Mouse (Mus musculus) heart, embryonic 10.5 days (tissue): ENCODE measurements around the gene Plekho1. TPM values are rescaled to one million over a fixed set of nuclear protein-coding genes. Genes with fewer than 3 reads are reported as not detected.

Source experiments
- DNase-seq: peaks from one replicate; pipeline ENCODE4 v3.0.0-alpha.2; 2017; ENCODE audit warnings: low spot score
- H3K27ac ChIP-seq: fragments of 300-500 bp; sonication (generic); 2 replicates; pipeline ENCODE4 v1.5.1; 2016; ENCODE audit warnings: mild to moderate bottlenecking
- H3K27me3 ChIP-seq: fragments of 300-500 bp; sonication (generic); 2 replicates; pipeline ENCODE4 v1.6.1; 2016; ENCODE audit warnings: mild to moderate bottlenecking; ENCODE audit not compliant: poor library complexity, insufficient read depth, severe bottlenecking
- H3K36me3 ChIP-seq: fragments of 300-500 bp; sonication (generic); 2 replicates; pipeline ENCODE4 v1.6.1; 2016; ENCODE audit warnings: mild to moderate bottlenecking, moderate library complexity
- H3K4me1 ChIP-seq: fragments of 300-500 bp; sonication (generic); 2 replicates; pipeline ENCODE4 v1.6.1; 2016; ENCODE audit warnings: mild to moderate bottlenecking
- H3K4me3 ChIP-seq: fragments of 300-500 bp; sonication (generic); 2 replicates; pipeline ENCODE4 v1.5.1; 2016; ENCODE audit warnings: mild to moderate bottlenecking, moderate library complexity
- H3K9me3 ChIP-seq: fragments of 300-500 bp; sonication (generic); 2 replicates; pipeline ENCODE4 v1.6.1; 2016; ENCODE audit warnings: mild to moderate bottlenecking, moderate library complexity
- WGBS: fragments of 180-500 bp; shearing (Covaris S2); methylation state at CpG from one replicate; pipeline ENCODE4 v1.1.7; 2016; 5-methylcytosine and 5-hydroxymethylcytosine counted together
- polyA plus RNA-seq: library from polyadenylated mRNA; unstranded; fragments of >200 nt; fragmentation: Nextera tagmentation; extraction: Ambion mirVana; gene quantifications from 2 replicates; pipeline ENCODE4 v1.2.1, GENCODE M21; 2016

The Plekho1 gene
- polyA plus RNA-seq, 1 experiment from 2014 or later = 88.2 TPM

- H3K27ac ChIP-seq = peak overlapping the region; percentile 78
- H3K4me1 ChIP-seq = peaks cover 39% of the 10 kb centered on the region
- H3K4me3 ChIP-seq = no peak overlapping the region
- no peaks in the 10 kb centered on the region for H3K36me3 ChIP-seq
- 79% methylated on average over 14 of the region's 14 CpGs for WGBS
- DNase-seq = no peak
- H3K27me3 ChIP-seq = no peaks in the 10 kb centered on the region
- no peaks in the 10 kb centered on the region for H3K9me3 ChIP-seq
These were observed 4.4 kb upstream of the Plekho1 start for GRCm38 (mm10) chr3:96000080-96000632.

- no peaks in the 10 kb centered on the region for H3K27me3 ChIP-seq
- no peaks in the 10 kb centered on the region for H3K9me3 ChIP-seq
- WGBS = 79% methylated on average over 12 of the region's 12 CpGs
- no peak overlapping the region for H3K4me3 ChIP-seq
- DNase-seq = no peak
- no peaks in the 10 kb centered on the region for H3K36me3 ChIP-seq
- peak overlapping the region; percentile 78 for H3K27ac ChIP-seq
- peaks cover 39% of the 10 kb centered on the region for H3K4me1 ChIP-seq
These were observed 3.7 kb upstream of the Plekho1 start for GRCm38 (mm10) chr3:95999308-96000079.

DNA sequence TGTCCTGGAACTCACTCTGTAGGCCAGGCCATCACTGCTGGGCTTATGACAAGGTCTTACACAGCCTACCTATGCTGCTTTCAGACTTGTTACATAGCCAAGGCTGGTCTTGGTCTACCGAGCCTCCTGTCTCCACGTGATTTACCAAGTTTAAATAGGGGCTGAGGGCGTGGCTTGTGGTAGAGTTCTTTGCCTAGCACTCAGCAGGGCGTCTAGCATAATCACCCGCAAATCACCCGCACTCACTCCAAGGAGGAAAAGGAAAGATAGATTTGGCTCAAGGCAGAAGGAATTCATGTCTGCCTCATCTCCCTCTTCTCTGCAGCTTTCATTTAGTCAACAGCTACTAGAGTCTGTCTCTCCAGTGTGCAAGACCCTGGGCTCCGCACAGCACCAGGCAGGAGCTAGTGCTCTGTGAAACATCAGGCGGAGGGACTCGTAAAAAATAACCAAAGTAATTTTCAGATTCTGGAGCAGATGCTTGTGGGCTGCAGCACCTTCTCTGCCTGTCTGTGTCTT lies 1.5 kb upstream of the Plekho1 start:
- Histone ChIP-seq H3K36me3 (peaks cover 11% of the 10 kb centered on the region), H3K4me3 (peak overlapping the region; percentile 87), H3K9me3 (no peaks in the 10 kb centered on the region), H3K27me3 (no peaks in the 10 kb centered on the region), H3K4me1 (peaks cover 60% of the 10 kb centered on the region), H3K27ac (peak overlapping the region; percentile 99)
- no peak for DNase-seq
- 17% methylated on average over 9 of the region's 9 CpGs for WGBS

DNA sequence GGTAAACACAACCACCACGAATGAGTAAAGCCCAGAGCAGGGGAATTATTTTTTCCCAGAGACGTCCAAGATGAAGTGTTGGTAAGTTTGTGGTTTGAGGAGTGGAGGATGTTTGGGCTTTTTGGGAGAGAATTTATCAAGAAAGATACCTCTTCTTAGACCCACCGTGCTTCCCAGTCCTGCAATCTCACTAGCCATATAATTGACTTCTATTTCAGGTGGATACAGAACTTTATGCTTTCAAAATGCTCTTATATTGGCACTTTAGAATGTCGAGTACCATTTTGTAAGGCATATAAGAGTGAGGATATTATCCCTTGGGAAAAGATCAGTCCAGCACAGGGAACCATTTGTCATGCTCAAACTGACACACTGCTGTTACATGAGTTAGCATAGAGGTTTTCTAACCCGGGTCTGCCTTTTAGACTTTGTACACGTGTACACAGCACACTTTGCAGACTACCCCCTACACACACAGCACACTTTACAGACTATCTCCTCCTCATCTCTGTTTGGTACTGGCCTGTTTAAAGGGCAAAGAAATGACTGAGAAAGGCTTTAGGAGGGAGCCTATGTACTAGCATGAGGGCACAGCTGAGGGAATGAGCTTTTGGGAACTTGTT lies 761 bp upstream of the Plekho1 start:
- peak overlapping the region; percentile 87 for H3K4me3 ChIP-seq
- H3K36me3 ChIP-seq = peaks cover 18% of the 10 kb centered on the region
- no peak for DNase-seq
- WGBS = 10% methylated on average over 6 of the region's 6 CpGs
- H3K9me3 ChIP-seq = no peaks in the 10 kb centered on the region
- H3K27me3 ChIP-seq = no peaks in the 10 kb centered on the region
- H3K27ac ChIP-seq = peak overlapping the region; percentile 99
- H3K4me1 ChIP-seq = peaks cover 66% of the 10 kb centered on the region

DNA sequence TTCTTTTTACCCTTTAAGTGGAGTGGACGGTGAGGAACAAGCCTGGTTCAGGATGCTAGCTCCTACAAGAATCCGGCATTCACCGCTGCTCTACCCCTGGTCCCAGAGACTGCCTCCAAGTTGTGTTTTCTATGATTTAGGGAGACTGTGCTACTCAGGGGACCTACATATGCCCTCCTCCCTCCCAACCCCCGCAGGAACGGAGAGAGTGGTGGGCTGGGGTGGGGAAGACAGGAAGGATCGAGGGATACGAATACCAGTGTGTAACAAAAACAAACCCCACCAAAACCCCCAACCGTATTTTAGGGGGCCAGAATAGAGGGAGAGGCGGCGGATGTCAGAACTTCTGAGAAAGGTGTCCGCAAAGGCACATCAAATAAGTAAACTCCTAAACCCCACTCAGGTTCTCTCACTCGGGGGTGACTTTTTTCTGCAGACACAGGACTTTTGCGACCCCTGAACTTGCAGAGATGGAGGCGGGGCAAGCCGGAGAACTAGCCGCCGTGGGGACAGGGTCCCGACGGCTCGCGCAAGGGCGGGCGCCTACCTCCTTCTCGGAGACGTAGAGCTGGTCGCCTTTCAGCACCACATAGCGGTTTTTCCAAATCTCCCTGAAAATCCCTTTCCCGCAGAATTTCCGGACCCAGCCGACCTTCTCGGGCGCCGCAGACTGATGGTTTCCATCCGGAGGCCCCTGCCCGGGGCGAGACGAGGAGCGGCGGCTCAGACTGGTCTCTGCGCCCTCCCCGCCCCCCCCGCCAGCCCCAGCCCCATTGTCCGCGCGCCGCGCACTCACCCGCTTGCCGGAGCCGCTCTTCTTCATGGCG lies 613 bp downstream of the Plekho1 start:
- peaks cover 32% of the 10 kb centered on the region for H3K36me3 ChIP-seq
- WGBS = 1% methylated on average over 51 of the region's 51 CpGs
- H3K27ac ChIP-seq = peak overlapping the region; percentile 99
- no peaks in the 10 kb centered on the region for H3K27me3 ChIP-seq
- H3K9me3 ChIP-seq = no peaks in the 10 kb centered on the region
- DNase-seq = no peak
- H3K4me1 ChIP-seq = peaks cover 67% of the 10 kb centered on the region
- H3K4me3 ChIP-seq = peak overlapping the region; percentile 87

DNA sequence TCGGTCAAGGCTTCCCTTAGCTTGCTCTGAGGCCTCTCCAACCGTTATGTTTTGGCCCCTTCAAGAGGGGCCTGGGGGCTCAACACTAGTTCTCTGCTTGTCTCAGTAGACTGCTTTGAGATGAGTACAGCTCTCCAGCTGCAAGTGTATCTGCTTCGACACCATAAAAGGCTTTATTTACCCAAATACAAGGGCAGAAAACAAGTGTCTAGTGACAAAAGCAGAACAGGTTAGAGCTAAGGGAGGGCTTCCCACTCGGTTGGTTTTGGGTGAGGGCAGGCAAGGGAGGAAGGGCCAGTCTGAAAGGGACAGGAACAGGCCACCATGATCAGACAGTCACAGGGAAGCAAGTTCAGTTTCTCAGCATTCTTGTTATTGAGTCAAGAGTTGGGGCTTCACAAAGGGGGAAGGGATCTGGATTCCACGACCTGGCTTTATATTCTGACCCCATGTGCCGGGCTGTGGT lies 1.4 kb downstream of the Plekho1 start:
- peaks cover 64% of the 10 kb centered on the region for H3K4me1 ChIP-seq
- H3K27ac ChIP-seq = peak overlapping the region; percentile 99
- 9% methylated on average over 6 of the region's 6 CpGs for WGBS
- no peaks in the 10 kb centered on the region for H3K27me3 ChIP-seq
- H3K36me3 ChIP-seq = peaks cover 40% of the 10 kb centered on the region
- H3K9me3 ChIP-seq = no peaks in the 10 kb centered on the region
- no peak for DNase-seq
- H3K4me3 ChIP-seq = peak overlapping the region; percentile 87

DNA sequence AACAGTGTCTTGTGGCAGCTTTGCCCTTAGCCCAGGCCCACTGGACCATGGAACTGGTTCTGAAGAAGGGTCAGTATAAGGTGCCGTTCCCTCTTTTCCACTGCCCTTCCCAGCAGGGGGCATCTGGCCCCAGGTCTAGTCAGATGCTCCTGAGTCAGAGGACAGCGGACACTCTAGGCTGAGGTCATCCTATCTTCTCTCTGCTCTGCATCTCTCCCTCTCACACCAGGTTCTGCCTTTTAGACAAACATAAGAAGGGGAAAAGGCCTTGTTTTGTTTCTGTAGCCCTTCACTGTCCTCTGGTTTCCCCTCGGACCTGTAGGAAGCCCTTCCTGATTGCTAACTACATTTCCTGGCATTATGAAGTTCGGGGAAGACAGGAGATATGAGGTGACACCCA lies 1.9 kb downstream of the Plekho1 start:
- H3K4me1 ChIP-seq = peaks cover 68% of the 10 kb centered on the region
- H3K9me3 ChIP-seq = no peaks in the 10 kb centered on the region
- DNase-seq = no peak
- peak overlapping the region; percentile 87 for H3K4me3 ChIP-seq
- peak overlapping the region; percentile 99 for H3K27ac ChIP-seq
- H3K27me3 ChIP-seq = no peaks in the 10 kb centered on the region
- H3K36me3 ChIP-seq = peaks cover 45% of the 10 kb centered on the region
- 11% methylated on average over 4 of the region's 4 CpGs for WGBS

GRCm38 (mm10) chr3:95992990-95993603 lies 2.7 kb downstream of the Plekho1 start:
- DNase-seq = no peak

DNA sequence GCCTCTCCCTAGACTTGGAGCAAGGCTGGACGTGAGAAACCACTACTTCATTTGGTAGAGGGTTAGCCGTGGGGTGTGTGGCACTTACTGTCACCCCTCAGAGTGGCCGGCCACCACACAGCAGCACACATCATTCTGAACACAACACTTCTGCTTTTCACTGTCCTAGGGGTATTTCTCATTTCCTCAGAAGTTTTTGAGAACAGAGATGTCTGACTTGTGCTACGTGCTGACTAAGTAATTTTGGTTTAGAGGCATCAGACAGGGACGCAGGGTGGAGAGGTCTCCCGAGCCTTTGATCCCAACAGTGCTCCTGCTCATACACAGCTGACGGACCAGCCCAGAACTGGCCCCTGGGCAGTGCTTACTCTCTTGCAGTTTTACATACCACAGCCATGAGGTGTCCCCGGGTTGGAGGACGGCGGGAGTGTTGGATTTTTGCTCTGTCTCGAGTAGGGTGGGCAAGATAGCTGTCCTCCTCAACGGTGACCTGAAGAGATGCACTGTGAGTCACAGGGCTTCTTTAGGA lies 5.3 kb downstream of the Plekho1 start:
- no peak for DNase-seq
- Histone ChIP-seq H3K27ac (peak overlapping the region; percentile 63), H3K36me3 (peaks cover 62% of the 10 kb centered on the region), H3K4me3 (no peak overlapping the region), H3K9me3 (no peaks in the 10 kb centered on the region), H3K27me3 (no peaks in the 10 kb centered on the region), H3K4me1 (peaks cover 81% of the 10 kb centered on the region)
- WGBS = 79% methylated on average over 12 of the region's 12 CpGs

More at GRCm38 (mm10) chr3:95992990-95993603, 2.7 kb downstream of the Plekho1 start:
- Histone ChIP-seq H3K27ac (peak overlapping the region; percentile 99), H3K27me3 (no peaks in the 10 kb centered on the region), H3K36me3 (peaks cover 53% of the 10 kb centered on the region), H3K9me3 (no peaks in the 10 kb centered on the region), H3K4me1 (peaks cover 73% of the 10 kb centered on the region), H3K4me3 (peak overlapping the region; percentile 87)
- 18% methylated on average over 5 of the region's 5 CpGs for WGBS

DNA sequence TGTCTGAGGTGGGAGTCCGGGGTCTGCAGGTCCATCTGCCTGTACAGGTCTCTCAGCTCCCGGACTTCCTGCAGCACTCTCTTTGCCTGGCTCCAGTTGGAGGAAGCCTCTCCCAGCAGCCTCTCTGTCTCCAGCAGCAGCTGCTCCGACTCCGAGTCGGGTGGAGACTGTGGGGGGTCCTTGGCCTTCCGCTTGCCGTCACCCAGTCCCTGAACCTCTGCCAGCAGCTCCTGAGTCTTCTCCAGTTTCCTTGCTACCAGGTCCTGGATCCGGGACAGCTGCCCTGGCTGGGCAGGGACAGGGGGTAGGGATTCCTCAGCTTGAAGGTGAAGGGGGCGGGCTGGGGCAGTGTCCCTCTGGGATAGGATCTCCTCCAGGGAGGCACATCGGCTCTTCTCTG lies 6.8 kb downstream of the Plekho1 start:
- Histone ChIP-seq H3K27me3 (no peaks in the 10 kb centered on the region), H3K36me3 (peaks cover 62% of the 10 kb centered on the region), H3K9me3 (no peaks in the 10 kb centered on the region), H3K4me1 (peaks cover 87% of the 10 kb centered on the region), H3K4me3 (0 out of 2 replicates have a peak overlapping the region, but pooled peaks have one; percentile 13), H3K27ac (peak overlapping the region; percentile 53)
- no peak for DNase-seq
- WGBS = 69% methylated on average over 10 of the region's 10 CpGs

- no peaks in the 10 kb centered on the region for H3K27me3 ChIP-seq
- DNase-seq = no peak
- WGBS = 83% methylated on average over 1 of the region's 1 CpGs
- H3K4me3 ChIP-seq = no peak overlapping the region
- H3K36me3 ChIP-seq = peaks cover 60% of the 10 kb centered on the region
- peaks cover 79% of the 10 kb centered on the region for H3K4me1 ChIP-seq
- H3K27ac ChIP-seq = peak overlapping the region; percentile 13; the same call in 1 of the 2 replicates
- H3K9me3 ChIP-seq = no peaks in the 10 kb centered on the region
These were observed 7.7 kb downstream of the Plekho1 start for GRCm38 (mm10) chr3:95988138-95988537.
